Mouse (Mus musculus): ENCODE measurements at regions not wholly inside any gene's neighbourhood (a gene's known extent, or its start where the extent isn't known, plus 50 kb on each side); places are given as distances from the start of the nearest gene placed in this dataset.

- WGBS, result 88% methylated on average over 4 of the region's 4 CpGs
- no peaks in the 10 kb centered on the region for H3K4me1 ChIP-seq (replicated peaks; ENCODE audit: control insufficient read depth, insufficient read depth)
- no peak for DNase-seq (ENCODE audit: low spot score)
- H3K36me3 ChIP-seq (ENCODE audit: control insufficient read depth, insufficient read depth, low read length), result no peaks in the 10 kb centered on the region
- TF ChIP-seq EP300 (optimal IDR thresholded peaks at IDR 0.05) (no peak), CTCF (IDR thresholded peaks at IDR 0.05; ENCODE audit: low read depth) (no peak)
- H3K9ac ChIP-seq (ENCODE audit: low read length), result no peak overlapping the region
- no peaks in the 10 kb centered on the region for H3K9me3 ChIP-seq (ENCODE audit: control insufficient read depth, low read length)
- H3K27me3 ChIP-seq (ENCODE audit: control insufficient read depth, insufficient read depth, low read length), result no peaks in the 10 kb centered on the region
- no peak overlapping the region for H3K4me2 ChIP-seq (replicated peaks; ENCODE audit: low read depth)
- no peak overlapping the region for H3K27ac ChIP-seq (replicated peaks)
- H3K4me3 ChIP-seq (ENCODE audit: low read depth, low read length), result no peak overlapping the region
- no peak for ATAC-seq (ENCODE audit: low FRiP score, low TSS enrichment)
Measured at GRCm38 (mm10) chr13:28898900-28899299, 54.6 kb downstream of the Sox4 start.

GRCm38 (mm10) chr13:28892896-28893295, 60.6 kb downstream of the Sox4 start:
- DNase-seq (ENCODE audit: low spot score) (no peak), ATAC-seq (ENCODE audit: low FRiP score, low TSS enrichment) (no peak)
- no peak overlapping the region for H3K4me2 ChIP-seq (replicated peaks; ENCODE audit: low read depth)
- no peaks in the 10 kb centered on the region for H3K9me3 ChIP-seq (ENCODE audit: control insufficient read depth, low read length)
- H3K36me3 ChIP-seq (ENCODE audit: control insufficient read depth, insufficient read depth, low read length), result no peaks in the 10 kb centered on the region
- no peak overlapping the region for H3K27ac ChIP-seq (replicated peaks)
- H3K4me1 ChIP-seq (replicated peaks; ENCODE audit: control insufficient read depth, insufficient read depth), result no peaks in the 10 kb centered on the region
- no peak overlapping the region for H3K9ac ChIP-seq (ENCODE audit: low read length)
- no peak overlapping the region for H3K4me3 ChIP-seq (ENCODE audit: low read depth, low read length)
- WGBS, result 77% methylated on average over 6 of the region's 6 CpGs
- TF ChIP-seq CTCF (IDR thresholded peaks at IDR 0.05; ENCODE audit: low read depth) (no peak), EP300 (optimal IDR thresholded peaks at IDR 0.05) (no peak)
- H3K27me3 ChIP-seq (ENCODE audit: control insufficient read depth, insufficient read depth, low read length), result no peaks in the 10 kb centered on the region

DNA sequence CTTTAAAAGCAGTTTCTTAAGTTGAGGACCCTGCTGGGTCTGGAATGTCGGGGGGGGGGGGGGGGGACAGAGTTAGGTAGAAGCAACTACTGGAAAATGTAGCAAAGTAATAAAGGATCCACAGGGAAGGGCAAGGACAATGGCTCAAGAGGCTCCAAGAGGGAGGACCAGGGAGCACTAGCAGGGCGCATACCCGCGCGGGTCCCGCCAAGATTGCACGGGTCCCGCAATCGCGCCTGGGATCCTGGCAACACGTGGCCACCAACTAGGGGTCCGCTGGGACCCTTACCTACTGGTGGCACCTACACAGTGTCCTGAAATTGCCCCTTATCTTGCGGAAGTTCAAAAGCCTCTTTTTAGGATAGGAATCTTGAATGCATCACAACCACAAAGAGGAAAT, 66.4 kb downstream of the Sox4 start:
- Histone ChIP-seq H3K27me3 (ENCODE audit: control insufficient read depth, insufficient read depth, low read length) (no peaks in the 10 kb centered on the region), H3K4me1 (replicated peaks; ENCODE audit: control insufficient read depth, insufficient read depth) (0 out of 2 replicates have a peak, but pooled peaks cover 2% of the 10 kb centered on the region), H3K9me3 (ENCODE audit: control insufficient read depth, low read length) (no peaks in the 10 kb centered on the region), H3K9ac (ENCODE audit: low read length) (no peak overlapping the region), H3K4me3 (ENCODE audit: low read depth, low read length) (no peak overlapping the region), H3K36me3 (ENCODE audit: control insufficient read depth, insufficient read depth, low read length) (no peaks in the 10 kb centered on the region), H3K4me2 (replicated peaks; ENCODE audit: low read depth) (no peak overlapping the region), H3K27ac (replicated peaks) (no peak overlapping the region)
- no peak for ATAC-seq (ENCODE audit: low FRiP score, low TSS enrichment)
- no peak for TF ChIP-seq CTCF (IDR thresholded peaks at IDR 0.05; ENCODE audit: low read depth)
- no peak for TF ChIP-seq EP300 (optimal IDR thresholded peaks at IDR 0.05)
- no peak for DNase-seq (ENCODE audit: low spot score)
- 38% methylated on average over 12 of the region's 13 CpGs for WGBS

- no peak overlapping the region for H3K27ac ChIP-seq (replicated peaks)
- H3K9ac ChIP-seq (ENCODE audit: low read length), result no peak overlapping the region
- H3K4me3 ChIP-seq (ENCODE audit: low read depth, low read length), result no peak overlapping the region
- H3K4me1 ChIP-seq (replicated peaks; ENCODE audit: control insufficient read depth, insufficient read depth), result 0 out of 2 replicates have a peak, but pooled peaks cover 2% of the 10 kb centered on the region
- H3K36me3 ChIP-seq (ENCODE audit: control insufficient read depth, insufficient read depth, low read length), result no peaks in the 10 kb centered on the region
- no peaks in the 10 kb centered on the region for H3K27me3 ChIP-seq (ENCODE audit: control insufficient read depth, insufficient read depth, low read length)
- WGBS, result 40% methylated on average over 11 of the region's 11 CpGs
- no peak for DNase-seq (ENCODE audit: low spot score)
- H3K4me2 ChIP-seq (replicated peaks; ENCODE audit: low read depth), result no peak overlapping the region
- ATAC-seq (ENCODE audit: low FRiP score, low TSS enrichment), result no peak
- TF ChIP-seq EP300 (optimal IDR thresholded peaks at IDR 0.05), result no peak
- no peak for TF ChIP-seq CTCF (IDR thresholded peaks at IDR 0.05; ENCODE audit: low read depth)
- H3K9me3 ChIP-seq (ENCODE audit: control insufficient read depth, low read length), result no peaks in the 10 kb centered on the region
Measured at GRCm38 (mm10) chr13:28886691-28887090, 66.8 kb downstream of the Sox4 start.

- Histone ChIP-seq H3K4me1 (replicated peaks; ENCODE audit: control insufficient read depth, insufficient read depth) (0 out of 2 replicates have a peak, but pooled peaks cover 2% of the 10 kb centered on the region), H3K27me3 (ENCODE audit: control insufficient read depth, insufficient read depth, low read length) (no peaks in the 10 kb centered on the region), H3K9ac (ENCODE audit: low read length) (peak overlapping the region; percentile 43), H3K4me2 (replicated peaks; ENCODE audit: low read depth) (peak overlapping the region; percentile 65), H3K9me3 (ENCODE audit: control insufficient read depth, low read length) (no peaks in the 10 kb centered on the region), H3K27ac (replicated peaks) (no peak overlapping the region), H3K36me3 (ENCODE audit: control insufficient read depth, insufficient read depth, low read length) (no peaks in the 10 kb centered on the region), H3K4me3 (ENCODE audit: low read depth, low read length) (peak overlapping the region; percentile 54)
- WGBS, result under 1% methylated on average over 25 of the region's 30 CpGs
- TF ChIP-seq EP300 (optimal IDR thresholded peaks at IDR 0.05) (no peak), CTCF (IDR thresholded peaks at IDR 0.05; ENCODE audit: low read depth) (no peak)
- ATAC-seq (ENCODE audit: low FRiP score, low TSS enrichment) (no peak), DNase-seq (ENCODE audit: low spot score) (peak; percentile 31)
Measured at GRCm38 (mm10) chr13:28885083-28886037, 68.2 kb downstream of the Sox4 start.
